Mouse (Mus musculus) cerebellum, adult 2 months (tissue): ENCODE data around the gene St6galnac3.

Experiments used
- CTCF ChIP-seq: fragments of 200-500 bp; IDR thresholded peaks from 2 replicates; pipeline ENCODE4 v1.5.1; 2011; ENCODE audit warnings: low read depth, mild to moderate bottlenecking, control low read depth, low read length, moderate library complexity, borderline replicate concordance; ENCODE audit not compliant: insufficient read depth
- POLR2A ChIP-seq: fragments of 200-500 bp; IDR thresholded peaks from 2 replicates; pipeline ENCODE4 v1.6.1; 2011; ENCODE audit warnings: low read length, control low read depth, borderline replicate concordance; ENCODE audit not compliant: insufficient read depth

- no peak for TF ChIP-seq CTCF
- TF ChIP-seq POLR2A: no peak
These were observed 14.4 kb downstream of the St6galnac3 start for GRCm38 (mm10) chr3:153710545-153710944.
